Mouse (Mus musculus) 416B (cell line): ENCODE results near the gene Ntm.

Experiments used
- DNase-seq: peaks from one replicate; pipeline ENCODE4 v3.0.0; 2011; ENCODE audit warnings: low read depth

Ntm gene

GRCm38 (mm10) chr9:29585746-29586380 lies 377.1 kb downstream of the Ntm start:
- DNase-seq: peak; percentile 16

- DNase-seq: no peak
Observed at GRCm38 (mm10) chr9:29578226-29578625, 384.7 kb downstream of the Ntm start.

GRCm38 (mm10) chr9:29576051-29576533 lies 386.8 kb downstream of the Ntm start:
- no peak for DNase-seq

- no peak for DNase-seq
Observed at GRCm38 (mm10) chr9:29574548-29574947, 388.4 kb downstream of the Ntm start.

- no peak for DNase-seq
Observed at GRCm38 (mm10) chr9:29568571-29568970, 394.4 kb downstream of the Ntm start.

GRCm38 (mm10) chr9:29562419-29563071 lies 400.4 kb downstream of the Ntm start:
- DNase-seq: no peak

- no peak for DNase-seq
Observed at GRCm38 (mm10) chr9:29558915-29559314, 404.0 kb downstream of the Ntm start.

GRCm38 (mm10) chr9:29550582-29550981 lies 412.4 kb downstream of the Ntm start:
- DNase-seq: no peak

GRCm38 (mm10) chr9:29550107-29550506 lies 412.8 kb downstream of the Ntm start:
- DNase-seq: no peak

GRCm38 (mm10) chr9:29536415-29536814 lies 426.5 kb downstream of the Ntm start:
- no peak for DNase-seq

- DNase-seq: no peak
Observed at GRCm38 (mm10) chr9:29534773-29535172, 428.2 kb downstream of the Ntm start.

- DNase-seq: no peak
Observed at GRCm38 (mm10) chr9:29534304-29534703, 428.6 kb downstream of the Ntm start.

- no peak for DNase-seq
Observed at GRCm38 (mm10) chr9:29533556-29533955, 429.4 kb downstream of the Ntm start.

GRCm38 (mm10) chr9:29531147-29531917 lies 431.6 kb downstream of the Ntm start:
- DNase-seq: no peak

GRCm38 (mm10) chr9:29524109-29524508 lies 438.8 kb downstream of the Ntm start:
- no peak for DNase-seq

GRCm38 (mm10) chr9:29523221-29523620 lies 439.7 kb downstream of the Ntm start:
- no peak for DNase-seq

- no peak for DNase-seq
Observed at GRCm38 (mm10) chr9:29519181-29519580, 443.8 kb downstream of the Ntm start.

- DNase-seq: no peak
Observed at GRCm38 (mm10) chr9:29516688-29517087, 446.3 kb downstream of the Ntm start.

- DNase-seq: no peak
Observed at GRCm38 (mm10) chr9:29514588-29515356, 448.2 kb downstream of the Ntm start.

- no peak for DNase-seq
Observed at GRCm38 (mm10) chr9:29496002-29496401, 466.9 kb downstream of the Ntm start.

GRCm38 (mm10) chr9:29482272-29482671 lies 480.7 kb downstream of the Ntm start:
- DNase-seq: no peak

GRCm38 (mm10) chr9:29479051-29479450 lies 483.9 kb downstream of the Ntm start:
- DNase-seq: no peak
